Mouse (Mus musculus): ENCODE measurements around the gene Gzme.
"Not testable (repeated sequence)": the region's sequence is repeated elsewhere in the genome, so short reads cannot be mapped to it uniquely, and the experiment has no call there.

The Gzme gene

GRCm38 (mm10) chr14:56120525-56120924 lies at the start of gene Gzme:
Gene Gzme, minus strand, starts transcription at chr14:56120625.
- DNase-seq (ENCODE audit: low spot score in 2 of 2): no peak

GRCm38 (mm10) chr14:56168009-56168408 lies 47.6 kb upstream of the Gzme start:
- no peak for DNase-seq (ENCODE audit: low spot score in 2 of 2)

DNA sequence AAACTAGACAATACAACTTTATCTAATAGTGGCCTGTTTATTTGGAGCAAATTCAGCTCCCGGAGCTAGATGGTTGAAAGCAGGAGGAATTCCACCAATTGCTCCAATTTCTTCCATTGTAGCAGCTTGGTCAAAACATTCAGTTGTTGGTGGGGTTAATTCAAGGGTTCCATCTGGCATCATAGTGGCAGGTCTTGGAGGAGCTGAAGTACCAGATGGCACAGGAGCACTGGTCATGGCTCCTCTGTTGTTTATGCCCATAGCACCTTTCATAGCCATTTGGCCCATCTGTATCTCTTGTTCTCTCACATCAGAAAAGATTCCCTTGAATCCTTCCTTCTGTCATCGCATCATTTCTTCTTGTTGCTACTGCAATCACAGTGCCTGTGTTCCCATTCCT lies 41.7 kb upstream of the Gzme start:
- no peak for DNase-seq (ENCODE audit: low spot score in 2 of 2)

GRCm38 (mm10) chr14:56159479-56159878 lies 39.1 kb upstream of the Gzme start, which contains the start of gene Gzmg:
Gene Gzmg, minus strand, starts transcription at chr14:56159579.
- DNase-seq (ENCODE audit: low spot score in 2 of 2): not testable (repeated sequence)

- DNase-seq (ENCODE audit: low spot score in 2 of 2): no peak
Measured at GRCm38 (mm10) chr14:56155340-56155739, 34.9 kb upstream of the Gzme start.

GRCm38 (mm10) chr14:56133675-56134074 lies 13.2 kb upstream of the Gzme start:
- not testable (repeated sequence) for DNase-seq (ENCODE audit: low spot score in 2 of 2)

GRCm38 (mm10) chr14:56132508-56132907 lies 12.1 kb upstream of the Gzme start, which contains the start of gene Gzmd:
Gene Gzmd, minus strand, starts transcription at chr14:56132608.
- DNase-seq (ENCODE audit: low spot score in 2 of 2): not testable (repeated sequence)

DNA sequence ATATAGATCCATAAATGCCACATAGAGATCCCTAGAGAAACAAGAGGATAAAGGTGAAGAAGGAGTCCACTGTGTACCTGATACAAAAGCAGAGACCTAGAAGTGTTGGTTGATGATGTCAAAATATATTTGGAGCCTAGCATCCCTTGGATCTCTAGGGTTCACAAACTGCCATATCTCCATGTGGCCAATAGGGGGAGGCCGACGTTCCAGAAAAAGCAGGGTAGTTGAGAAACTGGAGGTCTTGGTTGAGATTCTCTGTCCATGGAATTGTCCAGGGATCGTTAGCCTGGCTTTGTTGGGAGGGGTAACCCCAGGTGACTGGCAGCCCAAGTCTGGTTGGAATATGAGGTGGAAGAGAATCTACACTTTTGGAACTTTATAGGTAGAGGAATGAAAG lies 7.9 kb upstream of the Gzme start:
- no peak for DNase-seq (ENCODE audit: low spot score in 2 of 2)

- no peak for DNase-seq (ENCODE audit: low spot score in 2 of 2)
Measured at GRCm38 (mm10) chr14:56123516-56123915, 3.1 kb upstream of the Gzme start.

DNA sequence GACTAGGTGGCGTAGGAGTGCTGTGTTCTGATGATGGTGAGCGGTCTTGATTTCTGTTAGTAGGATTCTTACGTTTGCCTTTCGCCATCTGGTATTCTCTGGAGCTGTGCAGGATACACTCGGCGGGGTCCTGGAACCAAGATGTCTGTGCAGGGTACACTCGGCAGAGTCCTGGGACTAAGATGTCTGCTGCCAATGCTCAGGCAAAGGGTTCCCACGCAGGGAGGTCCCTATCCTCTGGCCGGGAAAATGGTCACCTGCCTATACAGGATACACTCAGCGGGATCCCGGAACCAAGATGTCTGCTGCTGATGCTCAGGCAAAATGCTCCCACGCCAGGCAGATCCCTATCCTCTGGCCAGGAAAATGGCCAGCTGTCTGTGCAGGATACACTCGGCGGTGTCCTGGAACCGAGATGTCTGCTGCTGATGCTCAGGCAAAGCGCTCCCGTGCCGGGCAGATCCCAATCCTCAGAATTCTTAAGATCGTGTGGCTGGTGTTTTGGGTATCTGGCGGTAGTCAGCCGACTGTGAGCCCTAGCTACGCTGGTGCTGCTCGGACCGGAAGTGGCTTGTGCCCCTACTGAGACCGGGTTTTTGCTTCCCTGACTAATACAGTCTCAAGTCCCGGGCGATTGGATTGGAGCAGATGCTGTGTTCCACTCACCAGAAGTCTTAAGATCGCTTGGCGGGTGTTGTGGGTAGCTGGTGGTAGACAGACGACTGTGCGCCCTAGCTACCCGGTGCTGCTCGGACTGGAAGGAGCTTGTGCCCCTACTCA lies 4.7 kb downstream of the Gzme start:
- not testable (repeated sequence) for DNase-seq (ENCODE audit: low spot score in 2 of 2)

DNA sequence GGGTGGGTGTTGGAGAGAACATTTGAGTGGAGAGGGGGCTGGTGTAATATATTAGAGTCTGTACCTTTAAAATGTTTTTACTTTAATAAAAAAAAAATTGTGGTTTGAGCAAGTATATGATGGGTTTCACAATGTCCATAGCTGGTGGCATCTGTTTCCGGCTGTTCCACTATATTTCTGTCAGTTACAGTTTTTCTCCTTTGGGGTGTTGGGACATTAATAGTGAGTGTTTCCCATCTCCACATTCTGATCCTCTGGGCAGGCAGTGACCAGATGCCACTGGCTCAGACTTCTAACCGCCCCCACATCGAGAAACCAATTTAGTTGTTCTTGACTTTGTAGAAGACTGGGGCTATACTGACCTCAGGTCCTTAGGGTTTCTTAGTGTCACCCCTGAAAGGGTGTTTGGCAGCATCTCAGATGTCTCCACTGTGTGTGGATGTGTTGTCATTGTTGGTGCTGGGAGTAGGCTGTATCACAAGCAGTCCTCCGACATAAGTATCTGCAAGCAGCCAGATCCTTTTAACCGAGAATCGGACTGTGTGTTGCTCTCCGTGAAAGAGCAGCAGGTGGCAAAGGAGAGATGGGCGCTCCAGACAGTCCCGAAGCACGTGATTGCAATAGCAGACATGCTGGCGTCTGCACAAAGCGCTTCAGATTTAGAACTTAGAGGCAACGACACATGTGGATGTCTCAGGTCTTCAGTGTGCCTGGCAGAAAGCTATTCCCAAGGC lies 14.8 kb downstream of the Gzme start:
- DNase-seq (ENCODE audit: low spot score in 2 of 2): no peak

- DNase-seq (ENCODE audit: low spot score in 2 of 2): no peak
Measured at GRCm38 (mm10) chr14:56105016-56105415, 15.4 kb downstream of the Gzme start.

- no peak for DNase-seq (ENCODE audit: low spot score in 2 of 2)
Measured at GRCm38 (mm10) chr14:56103452-56103851, 17.0 kb downstream of the Gzme start.

- DNase-seq (ENCODE audit: low spot score in 2 of 2): no peak
Measured at GRCm38 (mm10) chr14:56102386-56102785, 18.0 kb downstream of the Gzme start, which contains the start of gene Ctsg. Gene Ctsg, minus strand, starts transcription at chr14:56102574.

DNA sequence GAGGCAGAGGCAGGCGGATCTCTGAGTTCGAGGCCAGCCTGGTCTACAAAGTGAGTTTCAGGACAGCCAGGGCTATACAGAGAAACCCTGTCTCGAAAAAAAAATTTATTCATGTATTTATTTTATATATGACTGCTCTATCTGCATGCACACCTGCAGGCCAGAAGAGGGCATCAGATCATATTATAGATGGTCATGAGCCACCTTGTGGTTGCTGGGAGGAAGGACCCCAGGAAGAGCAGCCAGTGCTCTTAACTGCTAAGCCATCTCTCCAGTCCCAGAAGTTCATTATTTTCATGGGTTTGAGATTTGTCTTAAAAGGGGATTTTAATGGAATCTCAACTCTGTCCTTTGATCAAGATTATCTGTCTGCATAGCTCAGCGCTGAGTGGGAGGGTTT lies 21.5 kb downstream of the Gzme start:
- DNase-seq (ENCODE audit: low spot score in 2 of 2): no peak

DNA sequence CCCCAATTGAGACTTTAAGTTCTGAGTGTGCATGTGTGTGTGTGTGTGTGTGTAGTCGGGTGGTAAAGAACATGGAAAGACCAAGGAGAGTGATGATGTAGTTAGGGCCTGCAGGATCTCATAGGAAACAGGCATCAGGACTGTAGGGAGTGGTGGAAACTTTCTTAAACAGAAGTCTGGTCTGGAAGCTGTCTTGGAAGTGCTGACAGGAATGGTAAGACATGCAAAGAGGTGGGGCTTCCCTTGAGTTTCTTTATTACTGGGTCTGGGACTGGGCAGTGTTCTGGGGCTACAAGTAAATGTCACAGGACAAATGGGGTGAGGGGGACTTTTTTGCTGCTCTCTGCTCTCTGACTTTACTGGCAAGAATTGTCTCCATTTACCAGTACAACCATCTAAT lies 22.8 kb downstream of the Gzme start:
- DNase-seq (ENCODE audit: low spot score in 2 of 2): no peak

- no peak for DNase-seq (ENCODE audit: low spot score in 2 of 2)
Measured at GRCm38 (mm10) chr14:56093353-56093752, 27.1 kb downstream of the Gzme start.

- no peak for DNase-seq (ENCODE audit: low spot score in 2 of 2)
Measured at GRCm38 (mm10) chr14:56086711-56087110, 33.7 kb downstream of the Gzme start.

DNA sequence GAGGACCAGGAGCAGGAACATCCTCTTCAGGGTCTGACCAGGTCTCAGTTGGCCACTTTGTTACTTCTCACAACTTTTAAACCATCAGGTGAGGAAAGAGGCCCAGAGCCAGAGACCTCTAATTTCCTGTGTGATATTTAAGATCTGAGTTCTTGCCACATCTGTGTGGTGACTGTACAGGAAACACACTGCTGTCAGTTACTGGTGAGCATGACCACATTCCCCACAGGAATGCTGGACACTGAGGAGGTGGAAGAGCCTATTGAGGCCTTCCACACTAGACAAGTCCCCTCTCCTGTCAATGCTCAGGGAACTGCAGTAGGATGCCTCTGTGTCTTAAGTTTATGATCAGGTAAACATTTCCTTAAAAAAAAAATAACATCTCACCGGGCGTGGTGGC lies 35.3 kb downstream of the Gzme start, which contains the start of gene Mcpt8:
Mcpt8 (minus strand) TSS at position 107 of the 400 bp plus-strand sequence.
- DNase-seq (ENCODE audit: low spot score in 2 of 2): no peak

DNA sequence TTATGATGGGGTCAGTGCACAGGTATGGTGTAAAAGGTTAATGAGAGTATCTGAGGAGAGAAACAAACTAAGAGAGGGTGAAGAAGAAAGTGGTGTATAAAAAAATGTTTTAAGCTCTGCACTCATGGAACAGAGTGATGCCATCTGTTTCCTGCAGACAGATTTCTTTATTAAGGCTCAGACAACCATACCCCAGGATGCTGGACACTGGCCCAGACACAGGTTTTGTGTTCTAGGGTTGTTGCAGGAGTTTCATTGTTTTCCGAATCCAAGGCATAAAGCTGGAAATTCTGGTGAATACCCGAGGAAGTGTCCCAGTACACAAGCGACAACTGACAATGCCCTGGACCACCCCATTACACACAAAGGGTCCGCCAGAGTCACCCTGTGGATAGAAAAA lies 38.4 kb downstream of the Gzme start:
- no peak for DNase-seq (ENCODE audit: low spot score in 2 of 2)
